Mouse (Mus musculus) cerebellum, adult 2 months (tissue): Measurements from ENCODE around the gene Fkbp1b.

Source experiments
- CTCF ChIP-seq: fragments of 200-500 bp; IDR thresholded peaks from 2 replicates; pipeline ENCODE4 v1.5.1; 2011; ENCODE audit warnings: low read depth, mild to moderate bottlenecking, control low read depth, low read length, moderate library complexity, borderline replicate concordance; ENCODE audit not compliant: insufficient read depth
- POLR2A ChIP-seq: fragments of 200-500 bp; IDR thresholded peaks from 2 replicates; pipeline ENCODE4 v1.6.1; 2011; ENCODE audit warnings: low read length, control low read depth, borderline replicate concordance; ENCODE audit not compliant: insufficient read depth

DNA sequence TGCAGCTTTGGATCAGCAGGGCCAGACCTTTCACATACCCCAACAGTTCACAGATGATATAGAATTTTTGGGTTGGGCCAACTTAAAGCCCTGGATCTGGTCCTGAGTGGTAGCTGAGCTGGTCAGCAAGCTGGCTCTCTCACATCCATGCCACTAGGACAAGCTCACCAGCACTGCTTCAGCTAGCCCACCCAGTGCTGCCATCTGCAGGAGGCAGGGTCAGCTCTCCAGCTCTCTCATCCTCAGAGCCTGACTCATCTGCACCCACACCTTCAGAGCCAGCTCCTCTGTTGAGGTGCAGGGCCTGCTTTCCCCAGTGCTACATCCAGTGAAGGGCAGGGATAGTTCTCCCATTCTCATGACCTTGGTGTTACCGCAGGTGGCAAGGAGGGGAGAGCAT is 47.7 kb downstream of the Fkbp1b start:
- peak; percentile 47 for TF ChIP-seq CTCF
- TF ChIP-seq POLR2A = no peak
